Mouse (Mus musculus): ENCODE data around the gene D6Ertd527e. TPM values are rescaled to one million over a fixed set of nuclear protein-coding genes. Genes with fewer than 3 reads are reported as not detected.

Gene D6Ertd527e
- polyA plus RNA-seq, 1 experiment from 2014 or later: 0.40 TPM

- Histone ChIP-seq H3K9me3 (no peaks in the 10 kb centered on the region), H3K9ac (no peak overlapping the region), H3K4me1 (no peaks in the 10 kb centered on the region), H3K36me3 (no peaks in the 10 kb centered on the region; the same call in 1 of the 2 replicates), H3K4me2 (no peak overlapping the region), H3K27me3 (replicated peaks) (no peaks in the 10 kb centered on the region), H3K27ac (no peak overlapping the region), H3K4me3 (replicated peaks) (no peak overlapping the region)
- no peak for ATAC-seq (ENCODE audit: insufficient read depth, low FRiP score, low read depth)
- 80% methylated on average over 12 of the region's 12 CpGs for WGBS
Observed at GRCm38 (mm10) chr6:87133966-87134546, 29.5 kb downstream of the D6Ertd527e start.

GRCm38 (mm10) chr6:87138479-87138878 lies 33.9 kb downstream of the D6Ertd527e start:
- H3K27me3 ChIP-seq (replicated peaks): no peaks in the 10 kb centered on the region
- H3K27ac ChIP-seq: no peak overlapping the region
- no peak for ATAC-seq (ENCODE audit: insufficient read depth, low FRiP score, low read depth)
- H3K4me3 ChIP-seq (replicated peaks): no peak overlapping the region
- H3K36me3 ChIP-seq: no peaks in the 10 kb centered on the region; the same call in 1 of the 2 replicates
- H3K9me3 ChIP-seq: no peaks in the 10 kb centered on the region
- 77% methylated on average over 5 of the region's 5 CpGs for WGBS
- no peak overlapping the region for H3K9ac ChIP-seq
- no peak overlapping the region for H3K4me2 ChIP-seq
- no peaks in the 10 kb centered on the region for H3K4me1 ChIP-seq

GRCm38 (mm10) chr6:87139796-87140553 lies 35.4 kb downstream of the D6Ertd527e start:
- 50% methylated on average over 12 of the region's 12 CpGs for WGBS
- H3K27ac ChIP-seq: no peak overlapping the region
- ATAC-seq (ENCODE audit: insufficient read depth, low FRiP score, low read depth): no peak

GRCm38 (mm10) chr6:87142239-87142638 lies 37.7 kb downstream of the D6Ertd527e start:
- H3K4me1 ChIP-seq: no peaks in the 10 kb centered on the region
- 64% methylated on average over 5 of the region's 5 CpGs for WGBS
- no peaks in the 10 kb centered on the region for H3K27me3 ChIP-seq (replicated peaks)
- no peaks in the 10 kb centered on the region for H3K9me3 ChIP-seq
- no peaks in the 10 kb centered on the region for H3K36me3 ChIP-seq
- no peak overlapping the region for H3K4me3 ChIP-seq (replicated peaks)
- H3K27ac ChIP-seq: no peak overlapping the region
- no peak overlapping the region for H3K4me2 ChIP-seq
- ATAC-seq (ENCODE audit: insufficient read depth, low FRiP score, low read depth): no peak
- H3K9ac ChIP-seq: no peak overlapping the region

More at GRCm38 (mm10) chr6:87139796-87140553, 35.4 kb downstream of the D6Ertd527e start:
- Histone ChIP-seq H3K4me1 (no peaks in the 10 kb centered on the region), H3K4me2 (0 out of 2 replicates have a peak overlapping the region, but pooled peaks have one; percentile 1), H3K9ac (no peak overlapping the region), H3K27me3 (replicated peaks) (no peaks in the 10 kb centered on the region), H3K9me3 (no peaks in the 10 kb centered on the region), H3K4me3 (replicated peaks) (no peak overlapping the region), H3K36me3 (no peaks in the 10 kb centered on the region)

- Histone ChIP-seq H3K27me3 (replicated peaks) (no peaks in the 10 kb centered on the region), H3K36me3 (no peaks in the 10 kb centered on the region), H3K9ac (no peak overlapping the region), H3K4me2 (no peak overlapping the region), H3K9me3 (no peaks in the 10 kb centered on the region), H3K27ac (no peak overlapping the region), H3K4me3 (replicated peaks) (no peak overlapping the region), H3K4me1 (no peaks in the 10 kb centered on the region)
- WGBS: 53% methylated on average over 13 of the region's 13 CpGs
- ATAC-seq (ENCODE audit: insufficient read depth, low FRiP score, low read depth): peak; percentile 53; the same call in 1 of the 2 replicates
Observed at GRCm38 (mm10) chr6:87143594-87143993, 39.0 kb downstream of the D6Ertd527e start.

- no peak for ATAC-seq (ENCODE audit: insufficient read depth, low FRiP score, low read depth)
- Histone ChIP-seq H3K36me3 (no peaks in the 10 kb centered on the region), H3K9ac (no peak overlapping the region)
Observed at GRCm38 (mm10) chr6:87147921-87148320, 43.4 kb downstream of the D6Ertd527e start.

GRCm38 (mm10) chr6:87150471-87150870 lies 45.9 kb downstream of the D6Ertd527e start:
- no peak overlapping the region for H3K4me3 ChIP-seq (replicated peaks)
- H3K27ac ChIP-seq: no peak overlapping the region
- no peak overlapping the region for H3K9ac ChIP-seq
- no peaks in the 10 kb centered on the region for H3K9me3 ChIP-seq
- 77% methylated on average over 7 of the region's 7 CpGs for WGBS
- ATAC-seq (ENCODE audit: insufficient read depth, low FRiP score, low read depth): no peak
- H3K4me1 ChIP-seq: no peaks in the 10 kb centered on the region
- H3K4me2 ChIP-seq: no peak overlapping the region
- no peaks in the 10 kb centered on the region for H3K36me3 ChIP-seq
- H3K27me3 ChIP-seq (replicated peaks): no peaks in the 10 kb centered on the region

More at GRCm38 (mm10) chr6:87147921-87148320, 43.4 kb downstream of the D6Ertd527e start:
- Histone ChIP-seq H3K9me3 (no peaks in the 10 kb centered on the region), H3K4me1 (no peaks in the 10 kb centered on the region), H3K27me3 (replicated peaks) (no peaks in the 10 kb centered on the region), H3K4me3 (replicated peaks) (no peak overlapping the region), H3K4me2 (no peak overlapping the region), H3K27ac (no peak overlapping the region)
- WGBS: 54% methylated on average over 3 of the region's 3 CpGs

- no peaks in the 10 kb centered on the region for H3K9me3 ChIP-seq
- WGBS: 90% methylated on average over 8 of the region's 8 CpGs
- H3K36me3 ChIP-seq: no peaks in the 10 kb centered on the region
- no peak overlapping the region for H3K4me2 ChIP-seq
- no peak for ATAC-seq (ENCODE audit: insufficient read depth, low FRiP score, low read depth)
- no peaks in the 10 kb centered on the region for H3K27me3 ChIP-seq (replicated peaks)
- H3K9ac ChIP-seq: no peak overlapping the region
- no peak overlapping the region for H3K27ac ChIP-seq
- H3K4me1 ChIP-seq: no peaks in the 10 kb centered on the region
- no peak overlapping the region for H3K4me3 ChIP-seq (replicated peaks)
Observed at GRCm38 (mm10) chr6:87151427-87151826, 46.9 kb downstream of the D6Ertd527e start.

- no peak overlapping the region for H3K27ac ChIP-seq
- no peaks in the 10 kb centered on the region for H3K36me3 ChIP-seq
- H3K4me3 ChIP-seq (replicated peaks): no peak overlapping the region
- WGBS: 61% methylated on average over 21 of the region's 21 CpGs
- H3K4me2 ChIP-seq: no peak overlapping the region
- peak; percentile 56; the same call in 1 of the 2 replicates for ATAC-seq (ENCODE audit: insufficient read depth, low FRiP score, low read depth)
- H3K9ac ChIP-seq: no peak overlapping the region
- no peaks in the 10 kb centered on the region for H3K9me3 ChIP-seq
- no peaks in the 10 kb centered on the region for H3K4me1 ChIP-seq
- no peaks in the 10 kb centered on the region for H3K27me3 ChIP-seq (replicated peaks)
Observed at GRCm38 (mm10) chr6:87152461-87153230, 48.1 kb downstream of the D6Ertd527e start.

GRCm38 (mm10) chr6:87153231-87153580 lies 48.7 kb downstream of the D6Ertd527e start:
- Histone ChIP-seq H3K4me2 (no peak overlapping the region), H3K36me3 (no peaks in the 10 kb centered on the region), H3K4me3 (replicated peaks) (no peak overlapping the region), H3K4me1 (no peaks in the 10 kb centered on the region), H3K27ac (no peak overlapping the region), H3K9me3 (no peaks in the 10 kb centered on the region), H3K9ac (no peak overlapping the region), H3K27me3 (replicated peaks) (no peaks in the 10 kb centered on the region)
- no peak for ATAC-seq (ENCODE audit: insufficient read depth, low FRiP score, low read depth)
- WGBS: 70% methylated on average over 7 of the region's 7 CpGs

- Histone ChIP-seq H3K27me3 (replicated peaks) (no peaks in the 10 kb centered on the region), H3K9me3 (no peaks in the 10 kb centered on the region), H3K9ac (no peak overlapping the region), H3K36me3 (no peaks in the 10 kb centered on the region), H3K4me1 (no peaks in the 10 kb centered on the region), H3K4me2 (no peak overlapping the region), H3K27ac (no peak overlapping the region), H3K4me3 (replicated peaks) (no peak overlapping the region)
- no peak for ATAC-seq (ENCODE audit: insufficient read depth, low FRiP score, low read depth)
- WGBS: 82% methylated on average over 3 of the region's 3 CpGs
Observed at GRCm38 (mm10) chr6:87153836-87154235, 49.3 kb downstream of the D6Ertd527e start.

All from stomach, embryonic 15.5 days (tissue).